Mouse (Mus musculus) heart, postnatal 0 days (tissue): ENCODE data around the gene Trim34a.
"Not testable (repeated sequence)": the region's sequence is repeated elsewhere in the genome, so short reads cannot be mapped to it uniquely, and the experiment has no call there.

Experiments used
- CTCF ChIP-seq: IDR thresholded peaks from 2 replicates; pipeline ENCODE4 v1.5.1; 2016; ENCODE audit warnings: antibody characterized with exemption, control low read depth, low read depth
- EP300 ChIP-seq: IDR thresholded peaks from 2 replicates; pipeline ENCODE4 v1.6.1; 2016; ENCODE audit warnings: antibody characterized with exemption, low read depth

DNA sequence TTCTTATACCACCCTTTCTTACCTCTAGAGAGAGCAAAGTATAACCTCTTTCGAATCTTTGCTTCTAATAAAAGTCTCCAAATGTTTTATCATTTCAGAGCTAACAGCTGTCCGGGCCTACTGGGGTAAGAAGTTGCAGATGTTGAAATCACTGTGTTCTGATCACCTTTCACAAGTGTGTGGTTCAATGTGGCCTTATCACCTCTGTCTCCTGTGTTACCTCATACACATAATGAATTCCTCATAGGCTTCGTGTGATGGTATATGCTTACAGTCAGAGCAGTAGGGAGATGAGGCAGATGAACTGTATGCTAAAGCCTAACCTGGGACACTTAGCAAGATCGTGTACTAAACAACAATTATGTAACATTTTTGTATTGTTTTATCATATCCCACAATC is 16.1 kb downstream of the Trim34a start:
- TF ChIP-seq EP300, CTCF: not testable (repeated sequence)
